In the genomic region with DNA sequence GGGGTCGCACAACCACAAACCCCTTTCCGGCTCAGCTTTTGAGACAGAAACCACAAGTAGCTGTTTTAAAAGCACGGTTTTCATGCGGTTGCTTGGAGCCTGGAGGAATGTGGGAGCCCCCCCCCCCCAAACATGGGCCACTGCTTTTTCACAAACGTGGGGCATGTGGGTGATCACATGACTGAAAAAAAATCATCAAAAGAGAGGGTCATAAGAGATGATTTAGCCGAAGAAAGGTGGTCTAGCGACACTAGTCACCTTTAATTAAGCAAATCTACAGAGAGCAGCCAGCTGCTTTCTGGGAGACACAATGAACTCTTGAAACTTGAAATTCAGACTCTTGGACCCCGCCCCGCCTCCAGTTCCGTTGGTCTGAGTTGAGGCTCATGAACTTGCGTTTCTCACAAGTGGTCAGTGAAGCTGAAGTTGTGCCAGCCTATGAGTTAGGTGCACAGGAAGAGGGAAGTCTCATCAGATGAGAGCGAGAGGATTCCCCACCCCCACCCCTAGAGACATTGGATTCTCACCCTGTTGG, we compare ENCODE assay signal across 8 mouse cellular contexts. TPM values are rescaled to one million over a fixed set of nuclear protein-coding genes. Genes with fewer than 3 reads are reported as not detected.
DNase-seq lines count a peak whose midpoint lies in the region; ATAC-seq and TF ChIP-seq lines count a peak whose summit lies in the region.

No protein-coding gene starts in this region.

- TF ChIP-seq CTCF in forebrain, postnatal 0 days (IDR thresholded peaks at IDR 0.05; ENCODE audit: low read depth), result no peak

- peak overlapping the region; percentile 76 for H3K4me3 ChIP-seq in neural tube, embryonic 11.5 days (ENCODE audit: low read depth, low read length)
- peak overlapping the region; percentile 67 for H3K4me3 ChIP-seq in forebrain, postnatal 0 days (ENCODE audit: low read depth, low read length)
- H3K4me3 ChIP-seq in limb, embryonic 10.5 days, result peak overlapping the region; percentile 85
- H3K4me3 ChIP-seq in midbrain, embryonic 12.5 days, result peak overlapping the region; percentile 68

- no peaks in the 10 kb centered on the region for H3K36me3 ChIP-seq in neural tube, embryonic 11.5 days (ENCODE audit: control insufficient read depth, insufficient read depth, low read length)
- H3K36me3 ChIP-seq in forebrain, postnatal 0 days (ENCODE audit: insufficient read depth), result no peaks in the 10 kb centered on the region
- no peaks in the 10 kb centered on the region for H3K36me3 ChIP-seq in limb, embryonic 10.5 days
- no peaks in the 10 kb centered on the region for H3K36me3 ChIP-seq in midbrain, embryonic 12.5 days

- peak overlapping the region; percentile 62 for H3K9ac ChIP-seq in neural tube, embryonic 11.5 days (ENCODE audit: low read length)
- H3K9ac ChIP-seq in forebrain, postnatal 0 days, result peak overlapping the region; percentile 67; the same call in 1 of the 2 replicates
- peak overlapping the region; percentile 83; the same call in 1 of the 2 replicates for H3K9ac ChIP-seq in midbrain, embryonic 12.5 days (replicated peaks)

- 27% methylated on average over 12 of the region's 12 CpGs for WGBS in neural tube, embryonic 11.5 days
- WGBS in forebrain, postnatal 0 days, result 14% methylated on average over 12 of the region's 12 CpGs
- WGBS in limb, embryonic 10.5 days, result 25% methylated on average over 12 of the region's 12 CpGs
- 13% methylated on average over 12 of the region's 12 CpGs for WGBS in midbrain, embryonic 12.5 days

- DNase-seq in neural tube, embryonic 11.5 days (ENCODE audit: low spot score), result no peak
- DNase-seq in neural tube, embryonic 10.5 days (ENCODE audit: extremely low spot score, low spot score), result no peak
- no peak for DNase-seq in forebrain, postnatal 0 days
- DNase-seq in limb, embryonic 10.5 days (ENCODE audit: low spot score), result peak; percentile 38
- no peak for DNase-seq in ovary, adult 18-20 months (ENCODE audit: low spot score)
- DNase-seq in right cerebral cortex, adult 2 months (ENCODE audit: low spot score in 2 of 2), result no peak

- H3K27me3 ChIP-seq in neural tube, embryonic 11.5 days (ENCODE audit: control insufficient read depth, insufficient read depth, low read length), result no peaks in the 10 kb centered on the region
- no peaks in the 10 kb centered on the region for H3K27me3 ChIP-seq in forebrain, postnatal 0 days (ENCODE audit: insufficient read depth, low read length)
- H3K27me3 ChIP-seq in limb, embryonic 10.5 days (ENCODE audit: low read depth, poor library complexity, severe bottlenecking), result no peaks in the 10 kb centered on the region
- H3K27me3 ChIP-seq in midbrain, embryonic 12.5 days, result 0 out of 2 replicates have a peak, but pooled peaks cover 3% of the 10 kb centered on the region

- peaks cover 5% of the 10 kb centered on the region; the same call in 1 of the 2 replicates for H3K4me1 ChIP-seq in neural tube, embryonic 11.5 days (ENCODE audit: control insufficient read depth, insufficient read depth, low read length)
- no peaks in the 10 kb centered on the region; the same call in 1 of the 2 replicates for H3K4me1 ChIP-seq in forebrain, postnatal 0 days (ENCODE audit: insufficient read depth)
- H3K4me1 ChIP-seq in limb, embryonic 10.5 days, result peaks cover 31% of the 10 kb centered on the region
- peaks cover 28% of the 10 kb centered on the region for H3K4me1 ChIP-seq in midbrain, embryonic 12.5 days

- H3K4me2 ChIP-seq in neural tube, embryonic 11.5 days (ENCODE audit: low read depth), result peak overlapping the region; percentile 98
- H3K4me2 ChIP-seq in forebrain, postnatal 0 days (ENCODE audit: low read depth), result peak overlapping the region; percentile 78
- H3K4me2 ChIP-seq in midbrain, embryonic 12.5 days (replicated peaks), result peak overlapping the region; percentile 89

- no peak overlapping the region for H3K27ac ChIP-seq in neural tube, embryonic 11.5 days (ENCODE audit: low read depth, low read length)
- H3K27ac ChIP-seq in forebrain, postnatal 0 days (ENCODE audit: low read depth, low read length), result no peak overlapping the region
- H3K27ac ChIP-seq in limb, embryonic 10.5 days, result peak overlapping the region; percentile 96
- H3K27ac ChIP-seq in midbrain, embryonic 12.5 days (replicated peaks), result peak overlapping the region; percentile 27; the same call in 1 of the 2 replicates

- H3K9me3 ChIP-seq in neural tube, embryonic 11.5 days (ENCODE audit: control insufficient read depth, low read length), result no peaks in the 10 kb centered on the region
- no peaks in the 10 kb centered on the region for H3K9me3 ChIP-seq in forebrain, postnatal 0 days (ENCODE audit: low read length)
- H3K9me3 ChIP-seq in limb, embryonic 10.5 days (replicated peaks), result no peaks in the 10 kb centered on the region
- H3K9me3 ChIP-seq in midbrain, embryonic 12.5 days, result no peaks in the 10 kb centered on the region

- peak; percentile 5; the same call in 1 of the 2 replicates for ATAC-seq in neural tube, embryonic 11.5 days (ENCODE audit: insufficient read depth, low FRiP score, low TSS enrichment)
- no peak for ATAC-seq in forebrain, postnatal 0 days
- ATAC-seq in midbrain, embryonic 12.5 days (ENCODE audit: low FRiP score, low read depth), result 0 out of 2 replicates have a peak, but pooled peaks have one; percentile 2
- no peak for ATAC-seq in frontal cortex, adult (ENCODE audit: low TSS enrichment)

RNA-seq across cellular contexts. Expression of gene Iqgap2, which starts 1.0 kb away (rescaled TPM):
- 12.5 and 15.3 TPM in 2 replicates for polyA plus RNA-seq in neural tube, embryonic 11.5 days (2014; fragmentation: Nextera tagmentation; extraction: Ambion mirVana)
- 3.9 and 6.0 TPM in 2 replicates for total RNA-seq in forebrain, postnatal 0 days (2014; rRNA removed)
- polyA plus RNA-seq in forebrain, postnatal 0 days (2015; fragmentation: Nextera tagmentation; extraction: Ambion mirVana), result 0.96 and 2.1 TPM in 2 replicates
- 7.1 and 9.7 TPM in 2 replicates for polyA plus RNA-seq in limb, embryonic 10.5 days (2016; fragmentation: Nextera tagmentation; extraction: Ambion mirVana)
- polyA plus RNA-seq in midbrain, embryonic 12.5 days (2016; fragmentation: Nextera tagmentation; extraction: Ambion mirVana), result 13.0 and 14.1 TPM in 2 replicates

Comparison
In these comparisons a context has a peak if more than half of its experiments do, and no peak if none do; other contexts are left out.
1. ATAC-seq: peak in neural tube, embryonic 11.5 days (single experiment) and midbrain, embryonic 12.5 days (single experiment); none in forebrain, postnatal 0 days (single experiment) and frontal cortex, adult (single experiment).
2. H3K27ac ChIP-seq: peak in limb, embryonic 10.5 days (single experiment) and midbrain, embryonic 12.5 days (single experiment); none in neural tube, embryonic 11.5 days (single experiment) and forebrain, postnatal 0 days (single experiment).
3. Peak in every context shown above with its lines, with median percentiles within 50 percentile points of each other: H3K4me2 ChIP-seq, H3K4me3 ChIP-seq and H3K9ac ChIP-seq.